Mouse (Mus musculus) retina, embryonic 14.5 days (tissue): ENCODE data around the gene Olfr71.
A peak's percentile ranks its signal among the peaks of the same experiment; 100 is the strongest.

Experiments
- DNase-seq: peaks from one replicate; pipeline ENCODE4 v3.0.0-alpha.2; 2015; ENCODE audit warnings: low spot score

Olfr71 gene

GRCm38 (mm10) chr4:43713652-43714219 is 3.7 kb upstream of the Olfr71 start:
- no peak for DNase-seq

GRCm38 (mm10) chr4:43711821-43712220 is 1.8 kb upstream of the Olfr71 start:
- DNase-seq = peak; percentile 83

GRCm38 (mm10) chr4:43705991-43706390 is 4.1 kb downstream of the Olfr71 start:
- DNase-seq = no peak

GRCm38 (mm10) chr4:43703851-43704250 is 6.2 kb downstream of the Olfr71 start:
- no peak for DNase-seq

GRCm38 (mm10) chr4:43703439-43703838 is 6.6 kb downstream of the Olfr71 start:
- no peak for DNase-seq

- no peak for DNase-seq
These were observed 9.3 kb downstream of the Olfr71 start, which contains the start of gene Olfr70 for GRCm38 (mm10) chr4:43700707-43701106. TSS of gene Olfr70 (minus strand) at chr4:43700807.

GRCm38 (mm10) chr4:43696561-43696960 is 13.5 kb downstream of the Olfr71 start:
- DNase-seq = no peak

GRCm38 (mm10) chr4:43695249-43695671 is 14.8 kb downstream of the Olfr71 start:
- no peak for DNase-seq

- DNase-seq = no peak
These were observed 15.4 kb downstream of the Olfr71 start for GRCm38 (mm10) chr4:43694439-43695248.

GRCm38 (mm10) chr4:43693806-43694241 is 16.2 kb downstream of the Olfr71 start:
- no peak for DNase-seq

GRCm38 (mm10) chr4:43691026-43691425 is 19.0 kb downstream of the Olfr71 start:
- no peak for DNase-seq

- no peak for DNase-seq
These were observed 20.0 kb downstream of the Olfr71 start for GRCm38 (mm10) chr4:43690021-43690420.

- DNase-seq = no peak
These were observed 30.5 kb downstream of the Olfr71 start for GRCm38 (mm10) chr4:43679416-43680043.

GRCm38 (mm10) chr4:43678541-43678940 is 31.5 kb downstream of the Olfr71 start:
- no peak for DNase-seq

- DNase-seq = no peak
These were observed 34.4 kb downstream of the Olfr71 start for GRCm38 (mm10) chr4:43675608-43676007.

- DNase-seq = no peak
These were observed 35.1 kb downstream of the Olfr71 start for GRCm38 (mm10) chr4:43674974-43675373.

- no peak for DNase-seq
These were observed 36.4 kb downstream of the Olfr71 start for GRCm38 (mm10) chr4:43673703-43674102.

- peak; percentile 99 for DNase-seq
These were observed 38.0 kb downstream of the Olfr71 start for GRCm38 (mm10) chr4:43672070-43672469.

GRCm38 (mm10) chr4:43669428-43669794 is 40.6 kb downstream of the Olfr71 start:
- no peak for DNase-seq

GRCm38 (mm10) chr4:43668782-43669427 is 41.1 kb downstream of the Olfr71 start, which contains the start of the genes Tmem8b and Fam221b:
TSS of gene Tmem8b (plus strand) at chr4:43668971.
TSS of gene Fam221b (minus strand) at chr4:43669145.
- peak; percentile 92 for DNase-seq

- peak; percentile 68 for DNase-seq
These were observed 43.6 kb downstream of the Olfr71 start for GRCm38 (mm10) chr4:43666412-43666811.

- no peak for DNase-seq
These were observed 52.9 kb downstream of the Olfr71 start for GRCm38 (mm10) chr4:43657146-43657545.
